Mouse (Mus musculus) ES-E14 (cell line): Measurements from ENCODE around the gene Gm10447.

Source experiments
- HCFC1 ChIP-seq: IDR thresholded peaks from 2 replicates; pipeline ENCODE4 v1.6.1; 2012; ENCODE audit warnings: low read length, inconsistent platforms, borderline replicate concordance; ENCODE audit not compliant: insufficient read depth
- MAFK ChIP-seq: IDR thresholded peaks from 2 replicates; pipeline ENCODE4 v1.6.1; 2014; ENCODE audit warnings: mild to moderate bottlenecking, low read depth, low read length, inconsistent platforms; ENCODE audit not compliant: insufficient read depth
- ZC3H11A ChIP-seq: IDR thresholded peaks from 2 replicates; pipeline ENCODE4 v1.6.1; 2012; ENCODE audit warnings: low read depth, mild to moderate bottlenecking, inconsistent platforms, low read length, borderline replicate concordance
- ZNF384 ChIP-seq: IDR thresholded peaks from 2 replicates; pipeline ENCODE4 v1.6.1; 2012; ENCODE audit warnings: low read depth, low read length, inconsistent platforms

DNA sequence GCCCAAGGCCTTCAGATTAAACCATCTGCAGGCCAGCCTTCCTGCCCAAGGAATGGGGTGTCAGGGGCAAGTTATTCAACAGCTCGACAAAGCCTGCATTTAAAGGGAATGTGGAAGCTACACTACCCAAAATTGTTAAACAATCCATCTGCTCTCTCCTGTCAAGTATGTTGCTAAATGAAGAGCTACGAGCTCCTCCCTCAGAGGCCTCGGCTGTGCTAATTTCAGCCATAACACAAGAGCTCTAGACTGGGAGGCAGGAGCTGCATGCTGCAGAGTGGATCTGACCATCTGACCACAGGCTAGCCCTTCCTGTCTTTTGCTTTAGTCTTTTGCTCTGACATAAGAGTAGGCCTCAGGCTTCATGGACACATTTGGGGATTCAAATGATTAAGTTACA lies 31.7 kb downstream of the Gm10447 start:
- TF ChIP-seq HCFC1 (no peak), MAFK (no peak), ZNF384 (no peak), ZC3H11A (no peak)
